Mouse (Mus musculus): ENCODE results near the gene Slc5a8. TPM values are rescaled to one million over a fixed set of nuclear protein-coding genes. Genes with fewer than 3 reads are reported as not detected.

Gene Slc5a8
- total RNA-seq (2017) = not detected in 3 replicates

DNA sequence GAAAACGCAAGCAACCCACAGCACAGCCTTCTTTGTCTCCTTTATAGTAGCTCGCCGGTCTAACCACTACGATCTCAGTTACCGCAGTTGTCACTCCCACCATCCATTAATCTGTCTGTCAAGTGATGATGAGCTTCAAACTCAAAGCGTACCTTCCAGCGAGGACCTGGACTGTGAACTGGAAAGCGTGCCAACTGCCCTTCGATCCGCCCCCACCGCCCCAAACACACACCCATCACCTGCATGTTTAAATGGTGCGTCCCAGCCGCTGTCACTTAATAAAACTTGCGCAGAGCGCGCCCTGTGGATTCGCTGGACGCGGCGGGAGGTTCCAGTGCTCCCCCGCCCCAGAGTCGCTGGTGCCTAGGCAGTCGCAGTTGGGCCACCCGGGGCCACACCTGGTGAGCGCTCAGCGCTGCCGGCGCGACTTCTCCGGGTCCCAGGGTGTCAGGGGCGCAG, at the start of gene Slc5a8:
Gene Slc5a8 (plus strand): TSS at position 361 of the 459 bp plus-strand sequence.
- no peak for ATAC-seq (replicated peaks; ENCODE audit: insufficient number of reproducible peaks, low FRiP score, low TSS enrichment, poor library complexity, severe bottlenecking)

DNA sequence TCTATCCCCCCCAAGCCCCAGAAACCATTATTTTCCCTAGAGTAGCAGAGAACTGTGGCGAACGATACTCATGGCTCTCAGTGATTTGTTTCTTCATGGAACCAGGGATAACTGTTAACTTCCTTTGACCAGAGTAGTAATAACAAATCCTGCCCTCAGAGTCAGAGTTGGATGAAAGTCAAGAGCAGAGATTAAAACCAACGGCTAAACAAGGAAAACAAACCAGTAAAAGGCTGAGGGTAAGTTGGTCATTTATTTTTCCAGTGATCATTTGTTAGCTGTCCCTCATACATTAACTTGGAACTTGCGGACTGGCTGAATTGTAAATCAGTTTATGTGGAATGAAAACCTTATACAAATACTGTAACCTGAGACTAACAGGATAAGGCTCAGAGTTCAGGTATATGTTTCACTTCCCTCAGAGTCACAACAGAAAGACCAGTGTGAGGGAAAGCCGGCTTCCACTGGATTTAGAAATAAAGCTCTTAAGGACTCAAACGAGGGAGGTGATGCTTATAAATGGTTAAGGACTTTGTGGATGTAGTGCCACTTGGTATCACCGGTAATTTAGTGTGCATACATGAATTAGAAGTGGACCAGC, 36.8 kb upstream of the Slc5a8 start:
- ATAC-seq (replicated peaks; ENCODE audit: insufficient number of reproducible peaks, low FRiP score, low TSS enrichment, poor library complexity, severe bottlenecking) = no peak

DNA sequence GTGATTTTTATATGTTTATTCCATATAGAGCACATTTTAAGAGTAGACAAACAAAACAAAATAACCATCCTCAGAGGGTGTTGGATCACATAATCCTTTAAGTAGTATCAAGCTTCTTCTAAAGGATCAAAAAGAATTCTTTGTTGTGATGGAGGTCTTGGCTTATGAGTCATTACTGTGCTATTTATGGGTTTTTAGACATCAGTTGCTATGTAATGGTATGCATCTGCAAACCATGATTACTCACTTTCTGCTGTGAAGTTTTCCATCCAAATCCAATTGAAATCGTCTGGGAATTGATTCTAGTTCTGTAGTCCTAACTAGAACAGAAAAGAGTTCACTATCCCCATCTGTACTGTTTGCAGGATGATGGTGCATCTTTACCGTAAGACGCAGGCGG, 35.8 kb upstream of the Slc5a8 start:
- no peak for ATAC-seq (replicated peaks; ENCODE audit: insufficient number of reproducible peaks, low FRiP score, low TSS enrichment, poor library complexity, severe bottlenecking)

- no peak for ATAC-seq (replicated peaks; ENCODE audit: insufficient number of reproducible peaks, low FRiP score, low TSS enrichment, poor library complexity, severe bottlenecking)
Measured at GRCm38 (mm10) chr10:88853326-88853725, 32.5 kb upstream of the Slc5a8 start.

- ATAC-seq (replicated peaks; ENCODE audit: insufficient number of reproducible peaks, low FRiP score, low TSS enrichment, poor library complexity, severe bottlenecking) = no peak
Measured at GRCm38 (mm10) chr10:88860911-88861310, 24.9 kb upstream of the Slc5a8 start.

- no peak for ATAC-seq (replicated peaks; ENCODE audit: insufficient number of reproducible peaks, low FRiP score, low TSS enrichment, poor library complexity, severe bottlenecking)
Measured at GRCm38 (mm10) chr10:88861416-88861815, 24.4 kb upstream of the Slc5a8 start.

DNA sequence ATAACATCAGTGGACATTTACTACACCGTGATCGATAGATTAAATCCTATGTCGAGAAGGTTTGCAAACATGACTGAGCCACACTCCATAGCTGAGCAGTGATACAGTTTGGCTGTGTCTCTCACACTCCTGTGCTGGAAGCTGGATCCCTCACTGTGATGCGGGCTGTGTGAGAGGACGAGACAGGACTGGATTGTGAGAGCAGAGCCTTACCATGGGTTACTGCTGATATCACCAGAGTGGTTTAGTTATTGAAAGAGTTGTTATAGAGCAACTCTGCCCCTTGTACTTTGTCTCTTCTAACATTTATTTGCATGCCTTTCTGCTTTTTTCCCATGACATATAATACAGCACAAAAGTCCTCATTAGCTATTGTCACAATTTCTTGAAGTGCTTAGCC, 23.5 kb upstream of the Slc5a8 start:
- no peak for ATAC-seq (replicated peaks; ENCODE audit: insufficient number of reproducible peaks, low FRiP score, low TSS enrichment, poor library complexity, severe bottlenecking)

GRCm38 (mm10) chr10:88866017-88866416, 19.8 kb upstream of the Slc5a8 start:
- ATAC-seq (replicated peaks; ENCODE audit: insufficient number of reproducible peaks, low FRiP score, low TSS enrichment, poor library complexity, severe bottlenecking) = no peak

- no peak for ATAC-seq (replicated peaks; ENCODE audit: insufficient number of reproducible peaks, low FRiP score, low TSS enrichment, poor library complexity, severe bottlenecking)
Measured at GRCm38 (mm10) chr10:88874870-88875269, 10.9 kb upstream of the Slc5a8 start.

GRCm38 (mm10) chr10:88877421-88877820, 8.4 kb upstream of the Slc5a8 start:
- ATAC-seq (replicated peaks; ENCODE audit: insufficient number of reproducible peaks, low FRiP score, low TSS enrichment, poor library complexity, severe bottlenecking) = no peak

- no peak for ATAC-seq (replicated peaks; ENCODE audit: insufficient number of reproducible peaks, low FRiP score, low TSS enrichment, poor library complexity, severe bottlenecking)
Measured at GRCm38 (mm10) chr10:88883721-88884120, 2.1 kb upstream of the Slc5a8 start.

GRCm38 (mm10) chr10:88884836-88885235, 956 bp upstream of the Slc5a8 start:
- ATAC-seq (replicated peaks; ENCODE audit: insufficient number of reproducible peaks, low FRiP score, low TSS enrichment, poor library complexity, severe bottlenecking) = no peak

GRCm38 (mm10) chr10:88886114-88886513, 322 bp downstream of the Slc5a8 start:
- ATAC-seq (replicated peaks; ENCODE audit: insufficient number of reproducible peaks, low FRiP score, low TSS enrichment, poor library complexity, severe bottlenecking) = no peak

- ATAC-seq (replicated peaks; ENCODE audit: insufficient number of reproducible peaks, low FRiP score, low TSS enrichment, poor library complexity, severe bottlenecking) = no peak
Measured at GRCm38 (mm10) chr10:88888376-88888775, 2.6 kb downstream of the Slc5a8 start.

- no peak for ATAC-seq (replicated peaks; ENCODE audit: insufficient number of reproducible peaks, low FRiP score, low TSS enrichment, poor library complexity, severe bottlenecking)
Measured at GRCm38 (mm10) chr10:88891410-88891809, 5.6 kb downstream of the Slc5a8 start.

DNA sequence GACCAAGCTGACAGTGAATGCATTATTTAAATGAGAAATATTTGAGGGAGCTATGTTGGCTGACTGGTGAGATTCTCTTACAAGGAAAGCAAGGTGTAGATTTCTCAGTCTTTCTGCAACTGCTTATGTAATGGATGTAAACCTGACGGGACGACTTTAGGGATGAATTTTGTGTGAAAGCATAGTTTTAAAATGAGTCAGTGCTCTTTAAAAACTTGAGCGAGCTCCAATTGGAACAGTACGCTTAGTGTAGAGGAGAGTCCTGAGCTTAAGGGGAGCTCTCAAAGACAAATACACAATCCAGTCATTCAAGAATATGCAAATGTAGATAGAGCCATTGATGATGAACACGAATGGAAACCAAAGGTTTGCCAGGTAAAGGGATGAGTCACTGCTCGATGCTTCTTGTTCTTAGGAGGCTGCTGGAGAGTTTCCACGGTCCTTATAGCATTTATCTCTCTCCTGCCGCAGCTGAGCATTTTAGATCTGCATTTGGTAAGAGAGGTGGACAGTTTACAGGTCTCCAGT, 6.8 kb downstream of the Slc5a8 start:
- ATAC-seq (replicated peaks; ENCODE audit: insufficient number of reproducible peaks, low FRiP score, low TSS enrichment, poor library complexity, severe bottlenecking) = no peak

- no peak for ATAC-seq (replicated peaks; ENCODE audit: insufficient number of reproducible peaks, low FRiP score, low TSS enrichment, poor library complexity, severe bottlenecking)
Measured at GRCm38 (mm10) chr10:88897032-88897431, 11.2 kb downstream of the Slc5a8 start.

- no peak for ATAC-seq (replicated peaks; ENCODE audit: insufficient number of reproducible peaks, low FRiP score, low TSS enrichment, poor library complexity, severe bottlenecking)
Measured at GRCm38 (mm10) chr10:88949649-88950296, 64.0 kb downstream of the Slc5a8 start.

- ATAC-seq (replicated peaks; ENCODE audit: insufficient number of reproducible peaks, low FRiP score, low TSS enrichment, poor library complexity, severe bottlenecking) = no peak
Measured at GRCm38 (mm10) chr10:88950297-88950653, 64.5 kb downstream of the Slc5a8 start.

- no peak for ATAC-seq (replicated peaks; ENCODE audit: insufficient number of reproducible peaks, low FRiP score, low TSS enrichment, poor library complexity, severe bottlenecking)
Measured at GRCm38 (mm10) chr10:88960791-88961190, 75.0 kb downstream of the Slc5a8 start.

Measured in monocyte, adult 5-6 weeks (primary cell).